Mouse (Mus musculus) neural tube, embryonic 12.5 days (tissue): ENCODE data around the gene Nxpe2. TPM values are rescaled to one million over a fixed set of nuclear protein-coding genes. Genes with fewer than 3 reads are reported as not detected.
"Not testable (repeated sequence)": the region's sequence is repeated elsewhere in the genome, so short reads cannot be mapped to it uniquely, and the experiment has no call there.

Source experiments
- ATAC-seq: fragments of 200-750 bp; cut with Nextera tagmentation; 2 replicates; pipeline ENCODE4 v1.8.0; 2017; ENCODE audit warnings: low read depth, mild to moderate bottlenecking, moderate TSS enrichment, moderate library complexity; ENCODE audit not compliant: low FRiP score
- H3K27ac ChIP-seq: fragments of 300-500 bp; sonication (generic); 2 replicates; pipeline ENCODE4 v1.5.1; 2016
- H3K27me3 ChIP-seq: fragments of 300-500 bp; sonication (generic); replicated peaks from 2 replicates; pipeline ENCODE4 v1.6.1; 2016; ENCODE audit warnings: mild to moderate bottlenecking
- H3K36me3 ChIP-seq: fragments of 300-500 bp; sonication (generic); 2 replicates; pipeline ENCODE4 v1.6.1; 2016; ENCODE audit warnings: mild to moderate bottlenecking
- H3K4me1 ChIP-seq: fragments of 300-500 bp; sonication (generic); 2 replicates; pipeline ENCODE4 v1.6.1; 2016
- H3K4me2 ChIP-seq: fragments of 300-500 bp; sonication (generic); replicated peaks from 2 replicates; pipeline ENCODE4 v1.6.1; 2016; ENCODE audit warnings: mild to moderate bottlenecking
- H3K4me3 ChIP-seq: fragments of 300-500 bp; sonication (generic); 2 replicates; pipeline ENCODE4 v1.5.1; 2016
- H3K9ac ChIP-seq: fragments of 300-500 bp; sonication (generic); 2 replicates; pipeline ENCODE4 v1.6.1; 2016; ENCODE audit warnings: mild to moderate bottlenecking
- H3K9me3 ChIP-seq: fragments of 300-500 bp; sonication (generic); 2 replicates; pipeline ENCODE4 v1.6.1; 2016; ENCODE audit warnings: mild to moderate bottlenecking
- WGBS: fragments of 180-500 bp; shearing (Covaris S2); methylation state at CpG from one replicate; pipeline ENCODE4 v1.1.7; 2016; 5-methylcytosine and 5-hydroxymethylcytosine counted together
- polyA plus RNA-seq: library from polyadenylated mRNA; unstranded; fragments of >200 nt; fragmentation: Nextera tagmentation; extraction: Ambion mirVana; gene quantifications from 2 replicates; pipeline ENCODE4 v1.2.1, GENCODE M21; 2016

Nxpe2 gene
- polyA plus RNA-seq, 1 experiment from 2014 or later, result 0.60 TPM

GRCm38 (mm10) chr9:48345456-48345855 lies 7.8 kb downstream of the Nxpe2 start:
- no peaks in the 10 kb centered on the region for H3K36me3 ChIP-seq
- no peaks in the 10 kb centered on the region for H3K4me1 ChIP-seq
- no peaks in the 10 kb centered on the region for H3K27me3 ChIP-seq
- no peaks in the 10 kb centered on the region for H3K9me3 ChIP-seq
- no peak overlapping the region for H3K27ac ChIP-seq
- no peak overlapping the region for H3K4me2 ChIP-seq
- ATAC-seq, result no peak
- H3K9ac ChIP-seq, result no peak overlapping the region
- H3K4me3 ChIP-seq, result no peak overlapping the region
- WGBS, result 89% methylated on average over 9 of the region's 9 CpGs

GRCm38 (mm10) chr9:48340708-48341380 lies 12.4 kb downstream of the Nxpe2 start:
- no peaks in the 10 kb centered on the region for H3K27me3 ChIP-seq
- 84% methylated on average over 10 of the region's 10 CpGs for WGBS
- no peak overlapping the region for H3K4me2 ChIP-seq
- no peak for ATAC-seq
- H3K9ac ChIP-seq, result no peak overlapping the region
- no peak overlapping the region for H3K27ac ChIP-seq
- H3K4me3 ChIP-seq, result no peak overlapping the region
- H3K4me1 ChIP-seq, result no peaks in the 10 kb centered on the region
- no peaks in the 10 kb centered on the region for H3K9me3 ChIP-seq
- H3K36me3 ChIP-seq, result no peaks in the 10 kb centered on the region

- H3K9me3 ChIP-seq, result no peaks in the 10 kb centered on the region
- no peak overlapping the region for H3K4me2 ChIP-seq
- no peak overlapping the region for H3K9ac ChIP-seq
- no peak overlapping the region for H3K27ac ChIP-seq
- H3K4me1 ChIP-seq, result no peaks in the 10 kb centered on the region
- 75% methylated on average over 5 of the region's 5 CpGs for WGBS
- no peaks in the 10 kb centered on the region for H3K27me3 ChIP-seq
- H3K4me3 ChIP-seq, result no peak overlapping the region
- no peak for ATAC-seq
- H3K36me3 ChIP-seq, result no peaks in the 10 kb centered on the region
These were observed 13.7 kb downstream of the Nxpe2 start for GRCm38 (mm10) chr9:48339563-48339962.

GRCm38 (mm10) chr9:48338783-48339455 lies 14.3 kb downstream of the Nxpe2 start:
- Histone ChIP-seq H3K9me3 (no peaks in the 10 kb centered on the region), H3K4me2 (no peak overlapping the region), H3K27me3 (no peaks in the 10 kb centered on the region), H3K9ac (no peak overlapping the region), H3K4me3 (no peak overlapping the region), H3K36me3 (no peaks in the 10 kb centered on the region), H3K4me1 (no peaks in the 10 kb centered on the region), H3K27ac (no peak overlapping the region)
- ATAC-seq, result no peak
- 87% methylated on average over 4 of the region's 4 CpGs for WGBS

- no peak overlapping the region for H3K9ac ChIP-seq
- 91% methylated on average over 7 of the region's 7 CpGs for WGBS
- no peak overlapping the region for H3K27ac ChIP-seq
- no peak overlapping the region for H3K4me2 ChIP-seq
- no peak for ATAC-seq
- no peaks in the 10 kb centered on the region for H3K27me3 ChIP-seq
- no peak overlapping the region for H3K4me3 ChIP-seq
- H3K36me3 ChIP-seq, result no peaks in the 10 kb centered on the region
- no peaks in the 10 kb centered on the region for H3K9me3 ChIP-seq
- no peaks in the 10 kb centered on the region for H3K4me1 ChIP-seq
These were observed 23.7 kb downstream of the Nxpe2 start for GRCm38 (mm10) chr9:48329597-48329996.

- Histone ChIP-seq H3K27me3 (no peaks in the 10 kb centered on the region), H3K27ac (no peak overlapping the region), H3K4me1 (no peaks in the 10 kb centered on the region), H3K9ac (no peak overlapping the region), H3K4me3 (no peak overlapping the region), H3K9me3 (no peaks in the 10 kb centered on the region), H3K4me2 (no peak overlapping the region), H3K36me3 (no peaks in the 10 kb centered on the region)
- WGBS, result 89% methylated on average over 9 of the region's 9 CpGs
- ATAC-seq, result no peak
These were observed 26.9 kb downstream of the Nxpe2 start for GRCm38 (mm10) chr9:48326338-48326737.

- WGBS, result 82% methylated on average over 1 of the region's 1 CpGs
- Histone ChIP-seq H3K9me3 (no peaks in the 10 kb centered on the region), H3K27me3 (no peaks in the 10 kb centered on the region; the same call in 1 of the 2 replicates), H3K27ac (no peak overlapping the region), H3K4me3 (no peak overlapping the region), H3K4me1 (no peaks in the 10 kb centered on the region), H3K36me3 (no peaks in the 10 kb centered on the region), H3K4me2 (no peak overlapping the region), H3K9ac (no peak overlapping the region)
- no peak for ATAC-seq
These were observed 37.4 kb downstream of the Nxpe2 start for GRCm38 (mm10) chr9:48315825-48316224.

GRCm38 (mm10) chr9:48314194-48314593 lies 39.1 kb downstream of the Nxpe2 start:
- Histone ChIP-seq H3K9ac (no peak overlapping the region), H3K9me3 (no peaks in the 10 kb centered on the region), H3K4me3 (no peak overlapping the region), H3K27ac (no peak overlapping the region), H3K27me3 (no peaks in the 10 kb centered on the region), H3K36me3 (no peaks in the 10 kb centered on the region), H3K4me2 (no peak overlapping the region), H3K4me1 (no peaks in the 10 kb centered on the region)
- WGBS, result 18% methylated on average over 3 of the region's 3 CpGs
- ATAC-seq, result no peak

GRCm38 (mm10) chr9:48311241-48311640 lies 42.0 kb downstream of the Nxpe2 start:
- Histone ChIP-seq H3K36me3 (no peaks in the 10 kb centered on the region), H3K4me3 (no peak overlapping the region), H3K9me3 (no peaks in the 10 kb centered on the region), H3K27me3 (no peaks in the 10 kb centered on the region), H3K4me2 (no peak overlapping the region), H3K4me1 (no peaks in the 10 kb centered on the region), H3K27ac (no peak overlapping the region), H3K9ac (no peak overlapping the region)
- 79% methylated on average over 5 of the region's 5 CpGs for WGBS
- ATAC-seq, result no peak

- not testable (repeated sequence) for H3K27ac ChIP-seq, ATAC-seq, H3K9me3 ChIP-seq, H3K4me3 ChIP-seq, H3K4me1 ChIP-seq, H3K4me2 ChIP-seq, H3K36me3 ChIP-seq, H3K27me3 ChIP-seq, H3K9ac ChIP-seq
- 24% methylated on average over 5 of the region's 5 CpGs for WGBS
These were observed 49.7 kb downstream of the Nxpe2 start for GRCm38 (mm10) chr9:48303564-48303963.

- no peak overlapping the region for H3K9ac ChIP-seq
- ATAC-seq, result no peak
- H3K4me1 ChIP-seq, result no peaks in the 10 kb centered on the region
- 86% methylated on average over 7 of the region's 7 CpGs for WGBS
- no peak overlapping the region for H3K27ac ChIP-seq
- no peaks in the 10 kb centered on the region for H3K27me3 ChIP-seq
- no peaks in the 10 kb centered on the region for H3K9me3 ChIP-seq
- no peak overlapping the region for H3K4me2 ChIP-seq
- no peaks in the 10 kb centered on the region for H3K36me3 ChIP-seq
- H3K4me3 ChIP-seq, result no peak overlapping the region
These were observed 54.3 kb downstream of the Nxpe2 start for GRCm38 (mm10) chr9:48298983-48299382.

- H3K4me1 ChIP-seq, result no peaks in the 10 kb centered on the region
- no peaks in the 10 kb centered on the region for H3K27me3 ChIP-seq
- no peaks in the 10 kb centered on the region for H3K9me3 ChIP-seq
- H3K4me3 ChIP-seq, result no peak overlapping the region
- no peak overlapping the region for H3K27ac ChIP-seq
- ATAC-seq, result no peak
- 73% methylated on average over 2 of the region's 2 CpGs for WGBS
- H3K9ac ChIP-seq, result no peak overlapping the region
- H3K36me3 ChIP-seq, result no peaks in the 10 kb centered on the region
- no peak overlapping the region for H3K4me2 ChIP-seq
These were observed 58.5 kb downstream of the Nxpe2 start for GRCm38 (mm10) chr9:48294754-48295153.

GRCm38 (mm10) chr9:48290281-48290680 lies 63.0 kb downstream of the Nxpe2 start:
- no peak overlapping the region for H3K27ac ChIP-seq
- H3K36me3 ChIP-seq, result no peaks in the 10 kb centered on the region
- 100% methylated on average over 1 of the region's 1 CpGs for whole genome bisulfite sequencing
- H3K27me3 ChIP-seq, result no peaks in the 10 kb centered on the region
- no peak overlapping the region for H3K9ac ChIP-seq
- no peak overlapping the region for H3K4me2 ChIP-seq
- no peak overlapping the region for H3K4me3 ChIP-seq
- no peak for ATAC-seq
- H3K9me3 ChIP-seq, result no peaks in the 10 kb centered on the region
- no peaks in the 10 kb centered on the region for H3K4me1 ChIP-seq
